In the genomic region with DNA sequence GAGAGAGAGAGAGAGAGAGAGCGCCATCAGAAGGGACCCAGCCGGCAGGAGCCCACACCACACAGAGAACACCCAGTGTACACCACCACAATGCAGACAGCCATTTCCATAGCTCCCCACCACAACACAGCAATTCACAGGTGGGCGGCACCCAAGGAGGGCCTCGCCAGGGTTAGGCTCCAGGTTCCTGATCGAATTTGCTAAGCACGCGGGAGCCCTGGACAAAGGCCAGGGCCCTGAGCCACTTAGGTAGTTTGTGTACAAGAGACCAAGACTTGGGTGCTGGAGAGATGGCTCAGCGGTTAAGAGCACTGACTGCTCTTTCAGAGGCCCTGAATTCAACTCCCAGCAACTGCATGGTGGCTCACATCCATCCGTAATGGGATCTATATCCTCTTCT, we compare ENCODE assay signal across 30 mouse cellular contexts. TPM values are rescaled to one million over a fixed set of nuclear protein-coding genes. Genes with fewer than 3 reads are reported as not detected.
DNase-seq lines count a peak whose midpoint lies in the region; ATAC-seq and TF ChIP-seq lines count a peak whose summit lies in the region.
"Had no signal": no experiment of that assay in that cellular context is flagged by ENCODE, and none has a peak within 500 bp of the region (broad histone marks: within the 10 kb centered on the region; RNA-seq: fewer than 3 reads in every experiment).

No protein-coding gene starts in this region.

- TF ChIP-seq POLR2A in lung, adult 2 months (IDR thresholded peaks at IDR 0.05; ENCODE audit: borderline replicate concordance, extremely low read depth, low read depth, low read length), result no peak

- intact Hi-C loops in gastrocnemius, postnatal 14 days (cut with DNase I; ENCODE audit: low total_unique reads), result no loop called here

- ATAC-seq in cerebellum, adult (ENCODE audit: insufficient number of reproducible peaks, low FRiP score, low TSS enrichment), result no peak
- ATAC-seq: forebrain, embryonic 14.5 days; forebrain, postnatal 0 days; hindbrain, embryonic 16.5 days; intestine, embryonic 15.5 days had no signal

- no peaks in the 10 kb centered on the region for H3K4me1 ChIP-seq in lung, adult 2 months (ENCODE audit: control insufficient read depth, insufficient read depth, low read length)
- H3K4me1 ChIP-seq: embryonic facial prominence, embryonic 12.5 days; embryonic facial prominence, embryonic 15.5 days; hindbrain, embryonic 12.5 days; intestine, embryonic 15.5 days had no signal

- DNase-seq in cerebellum, adult 11-12 months, result peak; percentile 1
- peak; percentile 7 for DNase-seq in gastrocnemius, postnatal 14 days
- no peak for DNase-seq in gastrocnemius, postnatal 4 days (ENCODE audit: low spot score in 2 of 2)
- peak; percentile 44 for DNase-seq in lung, postnatal 36 days
- DNase-seq in lung, adult 2 months, result no peak
- DNase-seq: adrenal gland, postnatal 10 days; adrenal gland, postnatal 36 days; cerebellum, adult 8-10 months; forebrain, postnatal 0 days; kidney, adult 11 months had no signal

- WGBS in lung, adult 2 months, result 72% methylated on average over 9 of the region's 9 CpGs

- TF ChIP-seq CTCF in lung, adult 2 months (IDR thresholded peaks at IDR 0.05; ENCODE audit: insufficient read depth, low read length), result no peak

- no peak overlapping the region for H3K4me3 ChIP-seq in lung, adult 2 months (replicated peaks; ENCODE audit: extremely low read depth, low read depth, low read length)
- H3K4me3 ChIP-seq: embryonic facial prominence, embryonic 12.5 days; embryonic facial prominence, embryonic 15.5 days; heart, adult 2 months; heart, embryonic 10.5 days; heart, embryonic 13.5 days; hindbrain, embryonic 12.5 days; intestine, embryonic 15.5 days had no signal

RNA-seq across cellular contexts. Expression of gene 1700018B08Rik, which starts 8.4 kb away (rescaled TPM):
- total RNA-seq in gastrocnemius, postnatal 14 days (2021), result not detected
- not detected for total RNA-seq in gastrocnemius, postnatal 4 days (2021)
- polyA plus RNA-seq in lung, adult 2 months (2012; rRNA removed), result not detected in 2 replicates
- total RNA-seq: adrenal gland, adult 18-20 months; adrenal gland, postnatal 10 days; adrenal gland, postnatal 36 days; common myeloid progenitor, adult 5-6 weeks; forebrain, postnatal 0 days; G1E; gastrocnemius, adult 8-10 months; heart, adult 2 months; heart, postnatal 25 days; hematopoietic stem cell, adult 5-6 weeks had no signal
- polyA plus RNA-seq: embryonic facial prominence, embryonic 12.5 days; embryonic facial prominence, embryonic 15.5 days; forebrain, embryonic 11.5 days; forebrain, embryonic 14.5 days; forebrain, postnatal 0 days; frontal cortex, adult 2 months; G1E; heart, embryonic 10.5 days; heart, embryonic 13.5 days; heart, embryonic 16.5 days; hindbrain, embryonic 12.5 days; hindbrain, embryonic 16.5 days; intestine, embryonic 15.5 days; Patski had no signal

RNA-seq across cellular contexts. Expression of gene Fbxo31, which starts 26.1 kb away (rescaled TPM):
- 10 to 100 TPM; 75.2 to 89.8 TPM for total RNA-seq in gastrocnemius, postnatal 14 days (2021)
- total RNA-seq in gastrocnemius, postnatal 4 days (2021), result 10 to 100 TPM; 52.8 to 68.4 TPM
- 48.2 and 49.9 TPM in 2 replicates for polyA plus RNA-seq in lung, adult 2 months (2012; rRNA removed)

RNA-seq across cellular contexts. Expression of gene Map1lc3b, which starts 37.7 kb away (rescaled TPM):
- 100 to 1,000 TPM; 102 to 136 TPM for total RNA-seq in gastrocnemius, postnatal 14 days (2021)
- 100 to 1,000 TPM; 104 to 105 TPM for total RNA-seq in gastrocnemius, postnatal 4 days (2021)
- polyA plus RNA-seq in lung, adult 2 months (2012; rRNA removed), result 106 and 140 TPM in 2 replicates

Comparison
In these comparisons a context has a peak if more than half of its experiments do, and no peak if none do; other contexts are left out.
1. DNase-seq: peak in cerebellum, adult 11-12 months (single experiment), gastrocnemius, postnatal 14 days (single experiment) and lung, postnatal 36 days (single experiment); none in gastrocnemius, postnatal 4 days (0 of 2) and lung, adult 2 months (single experiment).